Mouse (Mus musculus) yolk sac, embryonic 10.5 days (tissue): ENCODE data around the gene Gsap.
"Not testable (repeated sequence)": the region's sequence is repeated elsewhere in the genome, so short reads cannot be mapped to it uniquely, and the experiment has no call there.

Experiments
- DNase-seq: peaks from one replicate; pipeline ENCODE4 v3.0.0-alpha.2; 2017; ENCODE audit warnings: low spot score

The Gsap gene

GRCm38 (mm10) chr5:21179496-21179895, 6.6 kb upstream of the Gsap start:
- no peak for DNase-seq

- DNase-seq, result not testable (repeated sequence)
Measured at GRCm38 (mm10) chr5:21183046-21183445, 3.0 kb upstream of the Gsap start.

GRCm38 (mm10) chr5:21186821-21187220, 766 bp downstream of the Gsap start:
- no peak for DNase-seq

- DNase-seq, result no peak
Measured at GRCm38 (mm10) chr5:21188435-21188834, 2.4 kb downstream of the Gsap start.

- no peak for DNase-seq
Measured at GRCm38 (mm10) chr5:21189036-21189435, 3.0 kb downstream of the Gsap start.

GRCm38 (mm10) chr5:21189460-21189859, 3.4 kb downstream of the Gsap start:
- no peak for DNase-seq

- no peak for DNase-seq
Measured at GRCm38 (mm10) chr5:21203504-21203903, 17.4 kb downstream of the Gsap start.

GRCm38 (mm10) chr5:21204157-21204556, 18.1 kb downstream of the Gsap start:
- no peak for DNase-seq

GRCm38 (mm10) chr5:21206014-21206413, 20.0 kb downstream of the Gsap start:
- no peak for DNase-seq

GRCm38 (mm10) chr5:21211406-21211805, 25.4 kb downstream of the Gsap start:
- no peak for DNase-seq

GRCm38 (mm10) chr5:21212933-21213332, 26.9 kb downstream of the Gsap start:
- no peak for DNase-seq

- DNase-seq, result no peak
Measured at GRCm38 (mm10) chr5:21213801-21214200, 27.7 kb downstream of the Gsap start.

- no peak for DNase-seq
Measured at GRCm38 (mm10) chr5:21217453-21218294, 31.6 kb downstream of the Gsap start.

GRCm38 (mm10) chr5:21232876-21233275, 46.8 kb downstream of the Gsap start:
- DNase-seq, result no peak

GRCm38 (mm10) chr5:21244575-21244974, 58.5 kb downstream of the Gsap start:
- no peak for DNase-seq

GRCm38 (mm10) chr5:21245241-21245640, 59.2 kb downstream of the Gsap start:
- no peak for DNase-seq

GRCm38 (mm10) chr5:21246794-21247193, 60.7 kb downstream of the Gsap start:
- DNase-seq, result no peak

- DNase-seq, result no peak
Measured at GRCm38 (mm10) chr5:21247916-21248315, 61.9 kb downstream of the Gsap start.

- no peak for DNase-seq
Measured at GRCm38 (mm10) chr5:21248834-21249233, 62.8 kb downstream of the Gsap start.

- DNase-seq, result no peak
Measured at GRCm38 (mm10) chr5:21254731-21255525, 68.9 kb downstream of the Gsap start.

- no peak for DNase-seq
Measured at GRCm38 (mm10) chr5:21255551-21256132, 69.6 kb downstream of the Gsap start.

GRCm38 (mm10) chr5:21257126-21257525, 71.1 kb downstream of the Gsap start:
- DNase-seq, result no peak

GRCm38 (mm10) chr5:21257806-21258205, 71.8 kb downstream of the Gsap start:
- no peak for DNase-seq
